Mouse (Mus musculus): ENCODE results near the gene Ptk6. TPM values are rescaled to one million over a fixed set of nuclear protein-coding genes. Genes with fewer than 3 reads are reported as not detected.
A peak's percentile ranks its signal among the peaks of the same experiment; 100 is the strongest.

Gene Ptk6
- polyA plus RNA-seq, 1 experiment from 2014 or later = 0.14 TPM

DNA sequence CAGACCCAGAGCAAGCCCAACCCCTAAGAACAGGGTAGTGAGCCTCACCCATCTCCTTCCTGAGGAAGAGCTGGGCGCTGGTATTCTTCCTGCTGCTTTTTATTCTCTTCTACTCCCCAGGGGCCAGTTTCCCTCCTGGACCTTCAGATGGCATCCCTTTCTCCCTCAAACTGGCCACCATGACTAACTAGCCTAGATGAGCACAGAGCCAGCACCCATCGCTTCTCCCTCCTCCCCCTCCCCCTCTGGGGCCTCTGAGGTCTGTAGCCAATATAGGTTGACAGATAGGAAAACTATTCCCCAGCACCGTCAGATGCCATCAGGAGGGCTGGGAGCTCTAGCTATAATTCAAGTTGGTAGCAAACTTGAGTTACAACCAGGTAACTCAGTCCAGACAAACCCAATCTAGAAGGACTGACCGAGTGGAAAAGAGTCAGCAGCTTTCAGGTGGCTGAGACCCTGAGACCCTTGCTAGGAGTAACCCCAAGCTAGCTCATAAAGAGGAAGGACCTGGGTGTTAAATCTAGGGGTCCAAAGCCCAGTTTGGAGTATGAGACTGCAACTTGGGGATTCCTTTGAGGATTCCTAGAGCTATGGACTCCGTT lies 16.4 kb upstream of the Ptk6 start:
- Histone ChIP-seq H3K27ac (replicated peaks) (no peak overlapping the region), H3K9me3 (replicated peaks) (no peaks in the 10 kb centered on the region), H3K27me3 (peaks cover 55% of the 10 kb centered on the region), H3K36me3 (replicated peaks) (no peaks in the 10 kb centered on the region), H3K9ac (no peak overlapping the region), H3K4me1 (replicated peaks) (peaks cover 38% of the 10 kb centered on the region), H3K4me2 (peak overlapping the region; percentile 54), H3K4me3 (replicated peaks) (no peak overlapping the region)
- ATAC-seq (ENCODE audit: insufficient read depth) = no peak
- 27% methylated on average over 5 of the region's 5 CpGs for WGBS (ENCODE audit: insufficient replicate concordance)

GRCm38 (mm10) chr2:181216037-181216436 lies 13.4 kb upstream of the Ptk6 start:
- Histone ChIP-seq H3K36me3 (replicated peaks) (no peaks in the 10 kb centered on the region), H3K9ac (no peak overlapping the region), H3K27me3 (peaks cover 67% of the 10 kb centered on the region), H3K4me3 (replicated peaks) (no peak overlapping the region), H3K9me3 (replicated peaks) (no peaks in the 10 kb centered on the region), H3K4me1 (replicated peaks) (peaks cover 55% of the 10 kb centered on the region), H3K4me2 (no peak overlapping the region), H3K27ac (replicated peaks) (no peak overlapping the region)
- ATAC-seq (ENCODE audit: insufficient read depth) = peak; percentile 51
- 53% methylated on average over 6 of the region's 6 CpGs for WGBS (ENCODE audit: insufficient replicate concordance)

- peak; percentile 58 for ATAC-seq (ENCODE audit: insufficient read depth)
- Histone ChIP-seq H3K27me3 (peaks cover 69% of the 10 kb centered on the region), H3K9me3 (replicated peaks) (no peaks in the 10 kb centered on the region), H3K9ac (peak within 1 kb of the TSS; percentile 37; the same call in 1 of the 2 replicates), H3K4me3 (replicated peaks) (peak within 1 kb of the TSS; percentile 49), H3K27ac (replicated peaks) (no peak within 1 kb of the TSS), H3K4me1 (replicated peaks) (peaks cover 33% of the 10 kb centered on the region), H3K36me3 (replicated peaks) (no peaks in the 10 kb centered on the region), H3K4me2 (peak within 1 kb of the TSS; percentile 73)
- WGBS (ENCODE audit: insufficient replicate concordance) = 1% methylated on average over 17 of the region's 17 CpGs
Measured at GRCm38 (mm10) chr2:181213021-181213445, 10.4 kb upstream of the Ptk6 start, which contains the start of gene Srms. Gene Srms, minus strand, starts transcription at chr2:181213185.

- H3K27me3 ChIP-seq = peaks cover 69% of the 10 kb centered on the region
- no peaks in the 10 kb centered on the region for H3K36me3 ChIP-seq (replicated peaks)
- peak overlapping the region; percentile 73 for H3K4me2 ChIP-seq
- no peaks in the 10 kb centered on the region for H3K9me3 ChIP-seq (replicated peaks)
- peak overlapping the region; percentile 49 for H3K4me3 ChIP-seq (replicated peaks)
- ATAC-seq (ENCODE audit: insufficient read depth) = 0 out of 2 replicates have a peak, but pooled peaks have one; percentile 16
- peaks cover 35% of the 10 kb centered on the region for H3K4me1 ChIP-seq (replicated peaks)
- H3K9ac ChIP-seq = peak overlapping the region; percentile 37; the same call in 1 of the 2 replicates
- 3% methylated on average over 34 of the region's 34 CpGs for WGBS (ENCODE audit: insufficient replicate concordance)
- H3K27ac ChIP-seq (replicated peaks) = no peak overlapping the region
Measured at GRCm38 (mm10) chr2:181212389-181213020, 9.9 kb upstream of the Ptk6 start.

- peak overlapping the region; percentile 32; the same call in 1 of the 2 replicates for H3K9ac ChIP-seq
- 24% methylated on average over 9 of the region's 9 CpGs for WGBS (ENCODE audit: insufficient replicate concordance)
- H3K4me2 ChIP-seq = peak overlapping the region; percentile 76
Measured at GRCm38 (mm10) chr2:181206118-181206517, 3.5 kb upstream of the Ptk6 start.

DNA sequence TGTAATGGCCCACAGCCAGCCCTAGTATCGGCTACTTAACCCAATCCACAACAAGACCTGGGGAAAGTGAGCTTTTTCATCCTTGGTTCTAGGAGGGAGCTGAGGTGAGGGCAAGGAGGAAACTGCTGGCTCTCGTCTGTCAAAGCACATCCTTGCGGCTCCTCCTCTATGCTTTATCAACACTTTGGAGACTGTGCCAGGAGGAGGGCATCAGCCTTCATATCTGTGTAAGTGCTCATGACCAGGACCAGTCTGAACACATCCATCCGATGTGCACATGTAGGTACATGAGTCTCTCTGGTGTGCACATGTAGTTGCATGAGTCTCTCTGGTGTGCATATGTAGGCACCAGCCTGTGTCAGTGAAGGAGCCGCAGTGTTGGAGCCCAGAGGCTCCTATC lies 3.1 kb upstream of the Ptk6 start:
- H3K27ac ChIP-seq (replicated peaks) = peak overlapping the region; percentile 90
- no peaks in the 10 kb centered on the region for H3K36me3 ChIP-seq (replicated peaks)
- ATAC-seq (ENCODE audit: insufficient read depth) = peak; percentile 90
- peak overlapping the region; percentile 32 for H3K9ac ChIP-seq
- H3K4me1 ChIP-seq (replicated peaks) = peaks cover 60% of the 10 kb centered on the region
- 48% methylated on average over 5 of the region's 5 CpGs for WGBS (ENCODE audit: insufficient replicate concordance)
- H3K9me3 ChIP-seq (replicated peaks) = no peaks in the 10 kb centered on the region
- H3K4me2 ChIP-seq = peak overlapping the region; percentile 76
- peak overlapping the region; percentile 41 for H3K4me3 ChIP-seq (replicated peaks)
- H3K27me3 ChIP-seq = peaks cover 27% of the 10 kb centered on the region

More at GRCm38 (mm10) chr2:181206118-181206517, 3.5 kb upstream of the Ptk6 start:
- ATAC-seq (ENCODE audit: insufficient read depth) = peak; percentile 97
- Histone ChIP-seq H3K4me1 (replicated peaks) (peaks cover 57% of the 10 kb centered on the region), H3K27ac (replicated peaks) (peak overlapping the region; percentile 90), H3K9me3 (replicated peaks) (no peaks in the 10 kb centered on the region), H3K27me3 (peaks cover 28% of the 10 kb centered on the region), H3K4me3 (replicated peaks) (peak overlapping the region; percentile 41), H3K36me3 (replicated peaks) (no peaks in the 10 kb centered on the region)

GRCm38 (mm10) chr2:181202886-181203285 lies 297 bp upstream of the Ptk6 start:
- no peaks in the 10 kb centered on the region for H3K36me3 ChIP-seq (replicated peaks)
- H3K9ac ChIP-seq = no peak overlapping the region
- H3K4me1 ChIP-seq (replicated peaks) = peaks cover 68% of the 10 kb centered on the region
- no peak overlapping the region for H3K27ac ChIP-seq (replicated peaks)
- H3K9me3 ChIP-seq (replicated peaks) = no peaks in the 10 kb centered on the region
- H3K27me3 ChIP-seq = peaks cover 20% of the 10 kb centered on the region
- H3K4me3 ChIP-seq (replicated peaks) = no peak overlapping the region
- no peak for ATAC-seq (ENCODE audit: insufficient read depth)
- 63% methylated on average over 6 of the region's 6 CpGs for WGBS (ENCODE audit: insufficient replicate concordance)
- H3K4me2 ChIP-seq = no peak overlapping the region

- no peak overlapping the region for H3K4me3 ChIP-seq (replicated peaks)
Measured at GRCm38 (mm10) chr2:181201606-181202005, 983 bp downstream of the Ptk6 start.

DNA sequence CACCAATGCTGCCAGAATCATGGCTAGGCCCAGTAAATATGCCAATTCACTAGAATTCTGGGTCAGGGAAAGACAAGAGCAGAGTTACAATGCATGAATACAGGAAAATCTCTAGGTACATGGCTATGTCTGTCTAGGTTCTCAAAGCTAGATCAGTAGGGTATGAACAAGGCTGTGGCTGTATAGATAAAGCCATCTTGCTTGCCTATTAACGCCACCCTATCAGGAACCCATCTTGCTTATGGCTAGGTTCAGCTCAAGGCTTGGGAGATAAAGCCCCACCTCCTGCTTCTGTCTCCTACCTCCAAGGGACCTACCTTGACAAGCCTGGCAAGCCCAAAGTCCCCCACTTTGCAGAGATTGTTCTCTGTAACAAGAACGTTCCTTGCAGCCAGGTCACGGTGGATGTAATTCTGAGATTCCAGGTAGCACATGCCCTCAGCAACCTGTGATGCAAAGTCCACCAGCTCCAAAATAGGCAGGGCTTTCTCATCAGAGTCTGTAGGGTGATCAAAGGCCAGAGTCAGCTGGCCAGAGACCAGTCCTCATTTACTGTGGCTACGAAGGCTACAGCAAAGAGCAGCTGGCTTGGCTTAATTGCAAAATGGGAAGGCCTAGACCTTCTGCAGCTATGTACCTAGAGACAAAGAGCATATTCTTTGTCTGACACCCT lies 5.8 kb downstream of the Ptk6 start:
- Histone ChIP-seq H3K9me3 (replicated peaks) (no peaks in the 10 kb centered on the region), H3K4me2 (peak overlapping the region; percentile 3), H3K4me3 (replicated peaks) (no peak overlapping the region), H3K27me3 (peaks cover 58% of the 10 kb centered on the region), H3K27ac (replicated peaks) (no peak overlapping the region), H3K4me1 (replicated peaks) (peaks cover 32% of the 10 kb centered on the region), H3K9ac (no peak overlapping the region), H3K36me3 (replicated peaks) (no peaks in the 10 kb centered on the region)
- ATAC-seq (ENCODE audit: insufficient read depth) = peak; percentile 76
- WGBS (ENCODE audit: insufficient replicate concordance) = 54% methylated on average over 4 of the region's 4 CpGs

More at GRCm38 (mm10) chr2:181201606-181202005, 983 bp downstream of the Ptk6 start:
- Histone ChIP-seq H3K9ac (no peak overlapping the region), H3K9me3 (replicated peaks) (no peaks in the 10 kb centered on the region), H3K27ac (replicated peaks) (no peak overlapping the region), H3K27me3 (peaks cover 26% of the 10 kb centered on the region), H3K4me1 (replicated peaks) (peaks cover 65% of the 10 kb centered on the region), H3K4me2 (no peak overlapping the region), H3K36me3 (replicated peaks) (no peaks in the 10 kb centered on the region)
- 46% methylated on average over 3 of the region's 3 CpGs for WGBS (ENCODE audit: insufficient replicate concordance)
- ATAC-seq (ENCODE audit: insufficient read depth) = no peak

GRCm38 (mm10) chr2:181193044-181193443 lies 9.5 kb downstream of the Ptk6 start:
- 46% methylated on average over 3 of the region's 3 CpGs for WGBS (ENCODE audit: insufficient replicate concordance)
- H3K36me3 ChIP-seq (replicated peaks) = no peaks in the 10 kb centered on the region; the same call in 1 of the 2 replicates
- no peaks in the 10 kb centered on the region for H3K9me3 ChIP-seq (replicated peaks)
- no peak for ATAC-seq (ENCODE audit: insufficient read depth)
- no peak overlapping the region for H3K4me3 ChIP-seq (replicated peaks)
- H3K4me2 ChIP-seq = no peak overlapping the region
- no peak overlapping the region for H3K9ac ChIP-seq
- peaks cover 38% of the 10 kb centered on the region for H3K27me3 ChIP-seq
- H3K27ac ChIP-seq (replicated peaks) = no peak overlapping the region
- peaks cover 38% of the 10 kb centered on the region for H3K4me1 ChIP-seq (replicated peaks)

DNA sequence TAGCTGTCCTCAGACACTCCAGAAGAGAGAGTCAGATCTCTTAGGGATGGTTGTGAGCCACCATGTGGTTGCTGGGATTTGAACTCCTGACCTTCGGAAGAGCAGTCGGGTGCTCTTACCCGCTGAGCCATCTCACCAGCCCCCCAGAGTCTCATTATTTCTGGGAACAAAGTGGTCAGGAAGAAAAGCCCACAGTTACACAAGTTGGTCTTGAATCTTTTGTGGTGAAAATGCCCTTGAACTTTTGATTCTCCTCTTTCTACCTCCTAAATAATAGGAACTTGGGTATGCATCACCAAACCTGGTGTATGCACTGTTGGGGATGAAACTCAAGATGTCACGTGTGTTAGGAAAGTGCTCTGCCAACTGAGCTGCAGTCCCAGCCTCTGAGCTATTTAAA lies 10.7 kb downstream of the Ptk6 start:
- Histone ChIP-seq H3K4me3 (replicated peaks) (no peak overlapping the region), H3K36me3 (replicated peaks) (no peaks in the 10 kb centered on the region; the same call in 1 of the 2 replicates), H3K9me3 (replicated peaks) (no peaks in the 10 kb centered on the region), H3K4me1 (replicated peaks) (peaks cover 41% of the 10 kb centered on the region), H3K4me2 (no peak overlapping the region), H3K27ac (replicated peaks) (no peak overlapping the region), H3K27me3 (peaks cover 34% of the 10 kb centered on the region), H3K9ac (no peak overlapping the region)
- ATAC-seq (ENCODE audit: insufficient read depth) = no peak
- WGBS (ENCODE audit: insufficient replicate concordance) = 68% methylated on average over 4 of the region's 4 CpGs

All from liver, embryonic 15.5 days (tissue).